Mouse (Mus musculus): ENCODE results near the gene Il17re.

Gene Il17re

DNA sequence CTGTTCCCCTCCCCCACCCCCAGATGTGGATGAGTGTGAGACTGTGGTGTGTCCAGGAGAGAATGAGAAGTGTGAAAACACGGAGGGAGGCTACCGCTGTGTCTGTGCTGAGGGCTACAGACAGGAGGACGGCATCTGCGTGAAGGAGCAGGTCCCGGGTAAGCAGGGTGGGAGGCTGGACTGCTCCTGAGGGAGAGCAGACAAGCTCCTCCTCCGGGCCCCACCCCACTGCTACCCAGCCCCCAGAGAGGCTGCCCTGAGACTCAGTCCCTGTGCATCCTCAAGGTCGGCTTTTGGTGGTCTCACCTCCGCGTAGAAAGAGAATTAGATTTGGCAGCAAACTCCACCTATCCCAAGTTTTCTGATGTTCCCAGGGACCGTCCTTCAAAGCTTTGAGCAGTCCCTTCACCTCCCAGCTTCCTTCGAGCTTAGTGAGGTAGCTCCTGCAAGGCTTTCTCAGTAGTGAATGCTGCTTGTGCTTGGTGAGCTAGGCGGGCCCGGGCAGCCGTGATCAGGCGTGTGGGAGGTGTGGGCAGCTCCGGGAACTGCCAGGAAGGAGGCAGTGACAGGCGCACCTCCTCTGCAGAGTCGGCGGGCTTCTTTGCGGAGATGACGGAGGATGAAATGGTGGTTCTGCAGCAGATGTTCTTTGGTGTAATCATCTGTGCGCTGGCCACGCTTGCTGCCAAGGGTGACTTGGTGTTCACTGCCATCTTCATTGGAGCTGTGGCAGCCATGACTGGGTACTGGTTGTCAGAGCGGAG lies 34.0 kb downstream of the Il17re start:
- DNase-seq: no peak

DNA sequence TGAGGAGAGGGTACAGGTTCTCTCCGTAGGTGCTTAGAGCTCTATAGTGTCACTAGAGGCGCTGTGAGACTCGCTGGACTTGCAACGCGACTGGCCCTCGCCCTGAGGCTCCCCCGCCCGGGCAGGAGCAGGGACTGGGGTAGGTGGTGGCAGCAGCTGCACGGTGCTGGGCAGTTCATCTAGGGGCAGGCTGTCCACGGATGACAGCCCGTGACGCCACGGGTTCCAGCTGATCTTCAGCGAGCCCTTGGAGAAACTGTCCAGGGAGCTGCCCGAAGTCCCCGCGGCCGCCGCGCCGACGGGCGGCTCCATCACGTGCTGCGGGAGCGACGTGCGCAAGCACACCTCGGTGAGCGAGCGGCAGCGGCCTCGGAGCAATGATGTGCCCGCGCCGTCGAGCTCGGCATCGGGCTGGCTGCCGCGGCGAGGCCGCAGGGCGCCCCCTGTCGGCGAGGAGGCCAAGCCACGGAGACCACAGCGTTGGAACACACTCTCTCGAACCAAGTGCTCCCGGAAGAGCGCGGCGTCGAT lies 36.0 kb downstream of the Il17re start:
- DNase-seq: peak; percentile 90

DNA sequence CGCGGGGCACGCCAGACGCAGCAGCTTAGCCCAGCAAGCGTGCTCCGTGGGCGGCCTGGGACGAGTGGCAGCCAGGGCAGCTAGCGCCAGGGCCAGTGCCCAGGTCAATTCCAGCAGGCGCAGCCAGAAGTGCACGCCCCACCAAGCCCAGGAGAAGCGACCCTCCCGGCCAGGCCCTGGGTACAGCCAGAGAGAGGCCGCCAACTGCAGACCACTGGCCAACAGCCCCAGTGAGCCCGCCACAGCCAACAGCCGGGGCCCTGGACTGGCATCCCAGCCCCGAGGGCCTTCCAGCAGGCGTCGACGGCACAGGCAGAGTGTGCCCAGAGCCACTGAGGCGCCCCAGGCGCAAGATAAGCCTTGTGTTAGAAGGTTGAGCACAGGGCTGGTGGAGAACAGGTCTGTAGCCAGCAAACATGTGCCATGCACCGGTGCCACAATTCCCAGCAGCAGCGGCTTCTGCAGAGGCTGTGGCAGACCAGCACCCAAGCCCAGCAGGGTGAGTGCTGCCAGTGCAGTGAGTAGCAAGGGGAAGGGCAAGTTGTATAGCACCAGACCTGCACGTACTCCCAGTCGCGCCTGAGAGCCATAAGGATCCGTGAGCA lies 36.9 kb downstream of the Il17re start:
- no peak for DNase-seq

DNA sequence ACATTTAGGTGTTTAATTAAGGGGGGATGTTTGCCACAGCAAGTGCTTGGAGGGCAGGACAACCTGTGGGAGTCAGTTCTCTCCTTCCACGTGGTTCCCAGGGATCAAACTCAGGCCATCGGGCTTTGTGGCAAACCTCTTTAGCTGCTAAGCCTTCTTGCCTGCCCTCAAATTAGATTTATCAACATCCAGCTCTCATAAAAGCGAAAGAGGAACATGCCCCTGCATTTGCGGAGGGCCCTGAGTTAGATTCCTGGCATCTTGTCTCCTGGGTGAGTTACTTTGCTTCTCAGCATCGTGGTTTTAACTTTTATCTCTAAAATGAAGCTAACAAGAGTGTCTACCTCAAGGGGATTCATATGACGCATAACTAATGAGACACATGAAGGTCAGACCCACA lies 41.1 kb downstream of the Il17re start:
- DNase-seq: no peak

DNA sequence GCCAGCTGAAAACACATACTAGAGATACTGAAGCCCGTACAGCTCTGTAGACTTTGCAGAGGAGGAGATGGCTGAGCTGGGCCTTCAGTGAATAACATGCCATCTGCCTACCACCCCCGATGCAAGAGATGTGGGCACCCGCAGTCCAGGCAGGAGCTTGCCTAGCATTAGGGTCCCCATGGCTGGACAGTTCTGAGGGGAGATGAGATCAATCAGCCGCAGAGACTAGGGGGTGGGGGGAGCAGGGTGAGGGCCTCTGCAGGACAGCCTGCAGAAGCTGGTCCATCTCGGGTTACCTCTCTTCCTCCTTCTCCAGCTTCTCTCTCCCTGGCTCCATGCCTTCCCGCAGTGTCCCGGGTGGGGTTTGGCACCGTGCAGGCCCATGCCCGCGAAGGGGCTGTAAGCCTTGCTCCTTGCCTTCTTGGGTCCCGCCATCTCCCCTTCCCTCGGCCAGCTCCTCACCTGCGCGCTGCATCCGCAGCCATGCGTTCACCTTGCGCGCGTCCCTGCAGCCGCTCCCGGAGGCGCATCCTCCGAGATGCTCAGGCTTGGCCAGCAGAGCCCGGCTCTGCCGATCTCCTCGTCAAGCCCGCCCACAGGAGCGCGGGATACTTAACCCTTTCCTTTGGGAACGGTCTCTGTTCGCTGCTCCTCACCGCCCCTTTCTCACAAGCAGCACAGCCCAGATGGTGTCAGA lies 43.3 kb downstream of the Il17re start, which contains the start of gene Prrt3:
Gene Prrt3 (minus strand): TSS at position 544 of the 697 bp plus-strand sequence.
- no peak for DNase-seq

DNA sequence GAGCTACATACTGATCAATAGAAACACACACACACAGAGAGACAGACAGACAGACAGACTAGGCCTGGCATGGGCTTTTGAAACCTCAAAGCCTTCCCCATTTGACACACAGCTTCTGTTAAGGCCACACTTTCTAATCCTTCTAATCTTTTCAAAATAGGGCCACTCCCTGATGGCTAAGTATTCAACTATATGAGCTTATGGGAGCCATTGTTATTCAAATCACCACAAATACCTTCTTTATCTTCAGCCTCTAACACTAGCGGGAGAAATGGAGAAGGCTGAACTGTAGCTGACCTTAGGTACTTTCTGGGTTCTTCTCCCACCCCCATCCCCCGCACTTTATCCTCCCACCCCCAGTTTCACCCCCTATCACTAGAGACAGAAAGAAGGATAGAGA lies 44.5 kb downstream of the Il17re start:
- no peak for DNase-seq

DNA sequence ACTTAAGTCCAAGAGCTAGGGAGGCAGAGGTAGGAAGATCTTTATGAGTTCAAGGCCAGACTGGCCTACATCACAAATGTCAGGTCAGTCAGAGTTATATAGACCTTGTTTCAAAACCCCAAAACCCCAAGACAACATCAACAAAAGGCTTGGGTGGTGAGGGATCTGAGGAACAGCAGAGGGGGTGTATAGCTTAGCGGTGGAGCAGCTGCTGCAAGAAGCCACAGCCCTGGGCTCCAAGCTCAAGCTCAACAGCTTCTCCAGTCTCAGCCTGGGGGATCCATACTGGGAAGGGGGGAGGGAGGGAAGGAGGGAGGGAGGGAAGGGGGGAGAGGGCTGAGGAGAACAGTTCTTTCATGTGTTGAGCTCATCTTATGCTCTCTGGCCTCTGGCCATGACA lies 47.4 kb downstream of the Il17re start:
- no peak for DNase-seq

DNA sequence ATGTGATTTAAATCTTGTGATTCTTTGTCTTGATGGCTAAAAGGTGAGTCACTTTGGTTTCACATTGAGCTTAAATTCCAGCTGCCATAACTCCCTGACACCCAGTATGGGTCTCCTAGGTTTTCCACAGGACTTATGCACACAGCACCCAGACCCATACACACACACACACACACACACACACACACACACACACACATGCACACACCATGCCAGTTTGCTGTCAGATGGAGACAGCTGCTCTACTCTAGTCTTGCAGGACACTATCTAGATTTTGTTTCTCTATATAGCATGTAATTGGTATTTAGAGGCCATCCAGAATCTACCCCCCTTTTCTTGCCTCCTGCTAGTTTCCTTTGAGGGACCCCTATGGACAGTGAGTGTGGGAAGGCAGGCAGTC lies 48.8 kb downstream of the Il17re start:
- DNase-seq: no peak

DNA sequence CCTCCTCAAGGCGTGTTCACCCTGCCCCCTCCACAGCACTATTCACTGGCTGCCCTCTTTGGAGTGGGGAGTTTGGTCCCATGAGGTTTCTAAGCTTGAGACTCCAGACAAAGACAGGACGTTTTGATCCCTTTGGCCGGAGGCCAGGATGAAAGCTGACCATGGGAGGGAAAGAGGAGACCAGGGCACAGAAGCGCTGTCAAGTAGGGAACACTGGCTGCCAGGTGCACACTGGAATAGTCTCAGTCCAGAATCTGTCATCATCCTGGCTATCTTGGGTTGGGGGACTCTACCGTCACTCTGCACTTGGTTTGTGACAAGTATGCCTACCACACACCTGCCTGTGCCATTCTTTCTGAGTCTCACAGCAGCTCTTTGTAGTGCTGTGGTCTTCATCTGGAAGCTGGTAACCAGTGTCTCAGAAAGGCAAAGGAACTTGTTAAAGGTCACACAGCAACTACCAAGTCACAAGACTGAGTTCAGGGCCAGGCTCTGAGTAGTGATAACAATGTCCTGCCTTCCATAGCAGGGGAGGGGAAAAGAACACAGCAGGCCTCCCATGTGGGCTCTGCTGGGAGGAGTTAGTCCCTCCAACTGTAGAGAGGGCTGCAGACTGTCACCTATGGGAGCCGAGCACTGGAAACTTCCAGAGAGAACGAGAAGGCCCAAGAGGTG lies 50.1 kb downstream of the Il17re start:
- DNase-seq: no peak

DNA sequence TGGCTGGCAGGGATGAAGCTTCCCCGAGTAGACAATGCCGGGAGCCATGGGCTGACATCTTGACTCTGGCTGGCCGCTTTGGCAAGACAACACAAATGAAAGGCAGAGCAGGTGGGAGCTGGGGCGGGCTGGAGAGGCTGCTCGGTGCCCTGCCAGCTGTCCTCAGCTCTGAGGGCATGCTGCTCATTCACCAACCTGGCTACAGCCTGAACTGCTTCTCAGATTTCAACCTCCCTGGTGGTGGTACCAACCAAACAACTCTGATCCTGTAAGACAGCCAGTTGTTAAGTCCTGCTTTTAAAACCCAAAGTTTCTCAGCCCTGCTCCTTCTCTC lies 50.6 kb downstream of the Il17re start:
- no peak for DNase-seq

DNA sequence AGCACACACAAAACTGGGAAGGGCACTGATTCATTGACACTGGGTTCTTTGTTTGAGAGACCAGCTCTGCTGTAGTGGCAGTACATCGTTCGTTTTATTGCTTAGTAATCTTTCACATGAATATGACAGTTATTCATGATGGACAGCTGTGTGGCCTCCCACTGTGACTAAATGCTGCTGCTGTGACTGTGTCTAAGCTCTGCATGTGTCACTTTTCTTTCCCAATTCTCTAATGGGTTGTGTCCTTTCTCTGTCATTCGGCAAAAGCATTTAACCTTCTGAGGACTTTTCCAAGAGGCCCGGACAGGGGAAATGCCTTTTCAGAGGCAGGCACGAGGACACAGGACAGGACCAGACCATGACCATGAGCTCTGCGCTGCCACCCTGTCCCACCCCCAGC lies 55.7 kb downstream of the Il17re start:
- no peak for DNase-seq

DNA sequence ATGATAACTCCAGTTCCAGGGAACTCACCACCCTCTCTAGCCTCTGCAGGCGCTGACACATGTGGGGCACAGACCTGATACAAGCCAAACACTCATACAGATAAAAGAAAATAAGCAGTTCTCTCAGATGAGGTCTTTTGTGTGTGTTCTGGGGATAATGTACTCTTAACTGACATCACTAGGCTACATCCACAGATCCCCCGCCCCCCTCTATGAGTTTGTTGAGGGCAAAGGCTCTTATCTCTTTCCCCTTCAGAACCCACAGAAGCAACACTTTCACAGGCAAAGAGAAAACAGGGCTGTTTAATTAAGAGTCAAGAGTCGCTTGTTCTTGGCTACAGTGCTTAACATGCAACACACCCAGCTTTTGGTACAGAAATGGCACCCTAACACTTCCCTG lies 56.3 kb downstream of the Il17re start:
- DNase-seq: no peak

DNA sequence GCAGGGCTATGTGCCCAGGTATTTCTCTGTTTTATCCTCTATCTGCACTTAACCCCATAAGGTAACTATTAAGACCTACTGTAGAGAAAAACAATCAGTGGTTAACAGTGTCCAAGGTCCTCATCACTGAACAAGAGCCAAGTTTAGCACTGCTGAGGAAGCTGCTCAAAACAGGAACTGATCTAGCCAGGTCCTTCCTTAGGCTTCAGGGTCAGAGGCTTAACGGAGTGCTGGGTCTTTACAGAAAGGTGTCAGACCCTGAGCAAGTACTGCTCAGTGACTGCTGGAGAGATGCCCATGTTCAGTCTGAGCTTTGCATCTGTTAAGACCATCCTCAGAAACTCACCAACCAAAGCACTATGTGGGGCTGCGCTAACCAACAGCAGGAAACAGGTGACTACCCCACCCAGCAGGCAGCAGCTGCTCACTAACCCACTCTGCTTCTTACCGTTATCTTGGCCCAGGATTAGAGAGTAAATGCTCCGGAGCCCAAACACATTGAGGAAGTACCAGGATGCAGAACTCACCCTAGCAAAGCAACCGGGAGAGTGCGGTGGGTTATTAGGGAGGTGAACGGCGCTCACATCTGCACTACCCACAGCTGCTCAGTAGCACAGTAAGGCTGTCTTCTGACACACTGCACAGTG lies 59.3 kb downstream of the Il17re start:
- DNase-seq: no peak

All from lung, postnatal 4 days (tissue).